Mouse (Mus musculus) midbrain, embryonic 12.5 days (tissue): ENCODE results near the gene Csnk1g1. TPM values are rescaled to one million over a fixed set of nuclear protein-coding genes. Genes with fewer than 3 reads are reported as not detected.

Experiments
- ATAC-seq: fragments of 200-750 bp; cut with Nextera tagmentation; 2 replicates; pipeline ENCODE4 v1.8.0; 2017; ENCODE audit warnings: low read depth, moderate TSS enrichment, moderate library complexity; ENCODE audit not compliant: low FRiP score
- H3K27ac ChIP-seq: fragments of 300-500 bp; sonication (generic); replicated peaks from 2 replicates; pipeline ENCODE4 v1.5.1; 2016; ENCODE audit warnings: mild to moderate bottlenecking
- H3K27me3 ChIP-seq: fragments of 300-500 bp; sonication (generic); 2 replicates; pipeline ENCODE4 v1.6.1; 2016; ENCODE audit warnings: mild to moderate bottlenecking
- H3K36me3 ChIP-seq: fragments of 300-500 bp; sonication (generic); 2 replicates; pipeline ENCODE4 v1.6.1; 2016
- H3K4me1 ChIP-seq: fragments of 300-500 bp; sonication (generic); 2 replicates; pipeline ENCODE4 v1.6.1; 2016
- H3K4me2 ChIP-seq: fragments of 300-500 bp; sonication (generic); replicated peaks from 2 replicates; pipeline ENCODE4 v1.6.1; 2016; ENCODE audit warnings: mild to moderate bottlenecking, moderate library complexity
- H3K4me3 ChIP-seq: fragments of 300-500 bp; sonication (generic); 2 replicates; pipeline ENCODE4 v1.5.1; 2016; ENCODE audit warnings: mild to moderate bottlenecking
- H3K9ac ChIP-seq: fragments of 300-500 bp; sonication (generic); replicated peaks from 2 replicates; pipeline ENCODE4 v1.6.1; 2016; ENCODE audit warnings: mild to moderate bottlenecking, moderate library complexity
- H3K9me3 ChIP-seq: fragments of 300-500 bp; sonication (generic); 2 replicates; pipeline ENCODE4 v1.6.1; 2016; ENCODE audit warnings: mild to moderate bottlenecking
- WGBS: fragments of 180-500 bp; shearing (Covaris S2); methylation state at CpG from one replicate; pipeline ENCODE4 v1.1.7; 2016; 5-methylcytosine and 5-hydroxymethylcytosine counted together
- polyA plus RNA-seq: library from polyadenylated mRNA; unstranded; fragments of >200 nt; fragmentation: Nextera tagmentation; extraction: Ambion mirVana; gene quantifications from 2 replicates; pipeline ENCODE4 v1.2.1, GENCODE M21; 2016

The Csnk1g1 gene
- polyA plus RNA-seq, 1 experiment from 2014 or later: 24.1 TPM

DNA sequence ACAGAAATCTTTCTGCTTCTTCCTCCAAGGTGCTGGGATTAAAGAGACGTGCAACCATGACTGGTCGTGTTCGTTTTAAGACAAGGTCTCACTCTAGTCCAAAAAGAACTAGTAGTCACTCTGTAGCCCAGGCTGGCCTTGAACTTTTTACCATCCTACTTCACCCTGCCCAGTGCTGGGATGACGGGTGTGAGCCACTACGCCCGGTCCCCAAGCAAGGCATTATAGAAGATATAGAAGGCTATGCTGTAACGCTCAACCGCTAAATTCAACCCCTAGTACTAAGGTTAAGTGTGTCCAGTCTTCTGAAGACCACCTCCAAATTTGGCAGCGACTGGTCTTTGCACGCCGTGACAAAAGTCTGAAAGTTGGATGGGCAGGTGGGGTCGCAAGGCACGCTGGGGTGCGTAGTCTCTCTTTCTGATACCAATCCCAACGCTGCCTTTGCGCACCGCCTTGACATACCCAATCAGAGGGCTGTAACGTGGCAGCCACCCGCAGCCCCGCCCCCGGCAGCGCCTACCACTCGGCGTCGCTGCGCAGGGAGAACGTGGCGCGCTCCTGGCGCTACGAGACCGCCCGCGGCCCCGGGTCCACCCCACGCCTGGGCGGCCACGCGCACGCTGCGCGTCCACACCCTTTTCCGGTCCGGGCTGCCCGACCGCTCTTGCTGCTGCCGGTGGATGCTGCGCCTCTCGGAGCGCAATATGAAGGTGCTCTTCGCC lies 151.0 kb downstream of the Csnk1g1 start, which contains the start of gene Ppib:
Ppib (plus strand) TSS at position 640 of the 725 bp plus-strand sequence.
- WGBS: 1% methylated on average over 51 of the region's 51 CpGs
- ATAC-seq: peak; percentile 97
- Histone ChIP-seq H3K27ac (peak within 1 kb of the TSS; percentile 86), H3K4me3 (peak within 1 kb of the TSS; percentile 81), H3K9ac (peak within 1 kb of the TSS; percentile 85), H3K4me1 (peaks cover 18% of the 10 kb centered on the region), H3K4me2 (peak within 1 kb of the TSS; percentile 80), H3K9me3 (no peaks in the 10 kb centered on the region), H3K36me3 (peaks cover 24% of the 10 kb centered on the region), H3K27me3 (no peaks in the 10 kb centered on the region)

DNA sequence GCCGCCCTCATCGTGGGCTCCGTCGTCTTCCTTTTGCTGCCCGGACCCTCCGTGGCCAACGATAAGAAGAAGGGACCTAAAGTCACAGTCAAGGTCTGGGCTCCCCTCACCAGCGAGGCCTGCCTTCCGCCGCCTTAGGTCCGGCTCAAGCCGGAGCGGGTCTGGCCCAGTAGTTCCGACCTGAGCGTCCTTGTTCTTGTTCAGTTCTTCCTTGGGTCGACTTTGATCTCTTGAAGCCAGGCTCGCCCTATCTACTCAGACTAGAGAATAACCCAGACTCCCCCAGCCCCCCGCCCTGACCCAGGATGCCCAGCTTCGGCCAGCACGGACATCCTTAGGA lies 151.6 kb downstream of the Csnk1g1 start:
- under 1% methylated on average over 20 of the region's 20 CpGs for WGBS
- peak overlapping the region; percentile 85 for H3K9ac ChIP-seq
- peak overlapping the region; percentile 81 for H3K4me3 ChIP-seq
- peaks cover 18% of the 10 kb centered on the region for H3K4me1 ChIP-seq
- H3K27ac ChIP-seq: peak overlapping the region; percentile 86
- H3K4me2 ChIP-seq: peak overlapping the region; percentile 80
- ATAC-seq: peak; percentile 76
- H3K27me3 ChIP-seq: no peaks in the 10 kb centered on the region
- H3K36me3 ChIP-seq: peaks cover 28% of the 10 kb centered on the region
- H3K9me3 ChIP-seq: no peaks in the 10 kb centered on the region

DNA sequence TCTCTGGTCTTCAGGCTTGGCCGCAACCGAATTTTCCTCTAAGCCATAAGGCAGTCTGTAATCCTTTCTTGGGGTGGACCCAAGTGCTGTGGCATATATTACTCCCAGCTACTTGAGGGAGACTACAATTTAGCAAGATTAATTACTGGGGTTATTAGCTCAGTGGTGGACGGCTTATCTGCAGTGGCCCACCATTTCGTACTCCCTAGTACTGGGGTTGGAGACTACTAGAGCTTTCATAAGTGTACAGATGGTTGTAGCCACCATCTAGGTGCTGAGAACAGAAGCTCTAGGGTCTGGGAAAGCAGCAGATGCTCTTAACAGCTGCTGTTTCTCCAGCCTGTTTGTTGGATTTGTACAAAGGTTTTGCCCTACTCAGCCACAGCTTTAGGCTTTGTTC lies 152.3 kb downstream of the Csnk1g1 start:
- peaks cover 35% of the 10 kb centered on the region for H3K36me3 ChIP-seq
- H3K27me3 ChIP-seq: 0 out of 2 replicates have a peak, but pooled peaks cover 2% of the 10 kb centered on the region
- peaks cover 18% of the 10 kb centered on the region for H3K4me1 ChIP-seq
- H3K4me2 ChIP-seq: peak overlapping the region; percentile 80
- ATAC-seq: no peak
- peak overlapping the region; percentile 56; the same call in 1 of the 2 replicates for H3K27ac ChIP-seq
- peak overlapping the region; percentile 81 for H3K4me3 ChIP-seq
- peak overlapping the region; percentile 85 for H3K9ac ChIP-seq
- 33% methylated on average over 4 of the region's 4 CpGs for WGBS
- no peaks in the 10 kb centered on the region for H3K9me3 ChIP-seq

DNA sequence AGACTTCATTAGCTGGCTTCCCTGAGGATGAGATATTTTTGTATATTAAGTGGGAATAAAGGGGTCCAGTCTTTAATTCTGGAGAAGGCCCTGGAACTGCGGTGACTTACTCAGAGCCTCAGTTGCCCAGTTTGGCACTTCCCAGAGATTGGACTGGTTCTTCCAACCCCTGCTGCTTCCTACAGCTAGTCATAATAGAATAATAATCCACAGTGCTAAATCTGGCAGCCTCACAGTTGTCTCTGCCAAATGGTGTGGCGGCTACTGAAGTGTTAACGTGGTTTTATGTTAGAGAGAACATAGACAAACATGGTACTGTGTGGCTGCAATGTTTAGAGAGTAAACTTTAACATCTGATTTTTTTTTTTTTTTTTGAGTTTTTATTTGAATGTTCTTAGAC lies 152.9 kb downstream of the Csnk1g1 start:
- peaks cover 42% of the 10 kb centered on the region for H3K36me3 ChIP-seq
- no peaks in the 10 kb centered on the region for H3K9me3 ChIP-seq
- H3K4me1 ChIP-seq: peaks cover 18% of the 10 kb centered on the region
- ATAC-seq: no peak
- WGBS: 88% methylated on average over 3 of the region's 3 CpGs
- peaks cover 9% of the 10 kb centered on the region; the same call in 1 of the 2 replicates for H3K27me3 ChIP-seq
- peak overlapping the region; percentile 80 for H3K4me2 ChIP-seq
- peak overlapping the region; percentile 81 for H3K4me3 ChIP-seq
- H3K27ac ChIP-seq: peak overlapping the region; percentile 56; the same call in 1 of the 2 replicates
- peak overlapping the region; percentile 85; the same call in 1 of the 2 replicates for H3K9ac ChIP-seq

DNA sequence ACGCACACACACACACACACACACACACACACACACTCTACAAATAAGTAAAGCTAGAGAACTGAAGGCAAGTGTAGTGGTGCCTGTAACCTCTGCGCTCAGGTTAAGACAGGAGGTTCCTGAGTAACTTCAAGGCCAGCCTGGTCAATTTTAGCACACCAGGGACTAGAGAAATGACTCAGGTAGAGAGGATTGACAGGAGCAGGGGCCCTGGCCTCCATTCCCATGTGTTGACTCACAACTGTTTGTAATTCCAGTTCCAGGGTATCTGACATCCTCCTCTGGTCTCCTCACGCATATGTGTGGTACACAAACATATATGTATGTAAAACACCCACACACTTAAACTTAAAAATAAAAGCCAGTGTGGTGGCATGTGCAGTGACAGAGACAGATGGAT lies 154.7 kb downstream of the Csnk1g1 start:
- H3K4me2 ChIP-seq: no peak overlapping the region
- H3K4me3 ChIP-seq: no peak overlapping the region
- no peak for ATAC-seq
- peaks cover 49% of the 10 kb centered on the region for H3K36me3 ChIP-seq
- peaks cover 21% of the 10 kb centered on the region for H3K4me1 ChIP-seq
- no peaks in the 10 kb centered on the region for H3K9me3 ChIP-seq
- no peak overlapping the region for H3K27ac ChIP-seq
- 93% methylated on average over 3 of the region's 3 CpGs for WGBS
- no peak overlapping the region for H3K9ac ChIP-seq
- H3K27me3 ChIP-seq: peaks cover 27% of the 10 kb centered on the region

DNA sequence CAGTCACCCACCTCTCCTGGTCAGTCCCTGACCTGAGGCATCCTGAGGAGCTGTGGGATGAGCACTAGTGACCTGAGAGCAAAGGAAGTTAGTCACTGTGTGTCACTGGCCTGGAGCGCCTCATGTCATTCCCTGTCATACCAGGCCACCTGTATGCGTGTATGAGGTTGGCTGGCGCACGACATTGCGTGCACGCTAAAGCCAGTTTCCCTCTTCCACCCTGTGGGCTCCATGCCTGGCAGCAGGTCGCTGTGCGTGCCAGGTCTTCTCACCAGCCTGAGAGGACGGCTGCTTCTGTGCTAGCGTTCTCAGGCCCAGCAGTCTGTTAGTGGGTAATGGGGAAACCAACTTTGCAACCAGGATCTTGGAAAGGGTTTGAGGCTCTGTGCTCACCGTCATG lies 155.6 kb downstream of the Csnk1g1 start:
- no peak overlapping the region for H3K4me2 ChIP-seq
- H3K4me1 ChIP-seq: peaks cover 23% of the 10 kb centered on the region
- H3K27ac ChIP-seq: no peak overlapping the region
- 95% methylated on average over 11 of the region's 11 CpGs for WGBS
- ATAC-seq: no peak
- no peak overlapping the region for H3K9ac ChIP-seq
- H3K27me3 ChIP-seq: peaks cover 36% of the 10 kb centered on the region
- H3K36me3 ChIP-seq: peaks cover 49% of the 10 kb centered on the region
- H3K9me3 ChIP-seq: no peaks in the 10 kb centered on the region
- no peak overlapping the region for H3K4me3 ChIP-seq

DNA sequence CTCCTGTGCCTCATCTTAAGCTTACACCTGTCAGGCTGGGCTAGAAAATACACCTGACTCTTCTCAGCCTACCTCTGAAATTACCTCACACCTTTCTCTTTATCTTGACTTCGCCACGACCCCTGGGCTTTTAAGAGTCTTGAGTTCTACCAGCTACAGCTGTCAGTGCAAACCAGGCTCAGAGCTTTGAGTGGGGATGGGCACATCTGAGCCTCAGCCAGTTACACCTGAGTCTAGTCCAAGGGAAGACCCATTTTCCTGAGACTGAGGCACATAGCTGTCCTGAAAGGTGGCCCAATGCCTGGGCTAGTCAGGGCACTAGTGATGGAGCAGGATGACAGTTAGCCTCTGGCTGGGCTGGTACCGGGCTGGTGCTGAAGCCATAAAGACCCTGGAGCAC lies 158.1 kb downstream of the Csnk1g1 start:
- peaks cover 55% of the 10 kb centered on the region for H3K27me3 ChIP-seq
- no peaks in the 10 kb centered on the region for H3K9me3 ChIP-seq
- no peak overlapping the region for H3K4me3 ChIP-seq
- no peak overlapping the region for H3K9ac ChIP-seq
- H3K4me2 ChIP-seq: no peak overlapping the region
- H3K4me1 ChIP-seq: peaks cover 14% of the 10 kb centered on the region
- ATAC-seq: no peak
- 87% methylated on average over 3 of the region's 3 CpGs for WGBS
- H3K36me3 ChIP-seq: peaks cover 49% of the 10 kb centered on the region
- no peak overlapping the region for H3K27ac ChIP-seq

DNA sequence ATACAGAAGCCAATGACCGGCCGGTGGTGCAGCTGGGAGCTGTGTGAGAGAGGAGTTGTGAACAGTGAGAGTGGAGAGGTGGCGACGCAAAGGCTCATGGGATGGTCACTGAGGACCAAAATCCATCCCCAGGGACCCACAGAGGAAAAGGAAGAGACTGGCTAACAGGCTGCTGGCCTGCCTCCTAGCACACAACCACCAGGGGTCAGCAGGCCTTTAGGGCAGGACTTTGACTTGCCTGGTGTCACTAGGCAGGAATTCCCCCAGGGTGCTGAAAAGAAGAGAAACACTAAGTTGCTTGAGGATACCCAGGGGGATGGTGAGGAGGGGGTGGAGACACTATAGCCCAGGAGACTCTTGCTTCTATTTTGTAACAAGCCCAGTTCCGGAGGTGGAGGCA lies 158.8 kb downstream of the Csnk1g1 start:
- H3K36me3 ChIP-seq: peaks cover 45% of the 10 kb centered on the region
- no peak overlapping the region for H3K4me3 ChIP-seq
- WGBS: 16% methylated on average over 5 of the region's 5 CpGs

DNA sequence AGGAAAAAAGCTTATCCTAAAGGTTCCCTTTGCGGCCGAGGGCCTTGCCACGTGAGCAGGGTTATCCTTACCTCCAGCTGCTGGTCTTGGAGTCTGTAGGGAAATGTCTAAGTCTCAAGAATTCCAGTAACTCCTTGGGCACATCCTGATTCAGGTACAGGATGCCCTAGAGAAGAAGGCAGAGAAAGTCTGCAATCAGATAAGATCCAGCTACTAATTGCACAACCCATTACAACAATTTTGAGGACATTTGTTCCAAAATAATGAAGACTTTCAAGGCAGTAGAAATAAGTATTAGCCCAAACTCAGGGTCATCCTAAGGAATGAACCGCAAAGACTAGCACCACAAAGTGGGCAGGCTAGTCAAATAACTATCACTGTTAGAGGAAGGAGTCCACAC lies 159.3 kb downstream of the Csnk1g1 start:
- Histone ChIP-seq H3K4me3 (no peak overlapping the region), H3K4me1 (peaks cover 14% of the 10 kb centered on the region), H3K9ac (no peak overlapping the region), H3K9me3 (no peaks in the 10 kb centered on the region), H3K27ac (no peak overlapping the region), H3K4me2 (no peak overlapping the region), H3K27me3 (peaks cover 61% of the 10 kb centered on the region), H3K36me3 (peaks cover 40% of the 10 kb centered on the region)
- 60% methylated on average over 4 of the region's 4 CpGs for WGBS
- no peak for ATAC-seq

More for the DNA sequence above, 158.8 kb downstream of the Csnk1g1 start:
- no peak overlapping the region for H3K27ac ChIP-seq
- no peak overlapping the region for H3K4me2 ChIP-seq
- H3K9ac ChIP-seq: no peak overlapping the region
- H3K9me3 ChIP-seq: no peaks in the 10 kb centered on the region
- peaks cover 56% of the 10 kb centered on the region for H3K27me3 ChIP-seq
- peaks cover 14% of the 10 kb centered on the region for H3K4me1 ChIP-seq
- no peak for ATAC-seq

DNA sequence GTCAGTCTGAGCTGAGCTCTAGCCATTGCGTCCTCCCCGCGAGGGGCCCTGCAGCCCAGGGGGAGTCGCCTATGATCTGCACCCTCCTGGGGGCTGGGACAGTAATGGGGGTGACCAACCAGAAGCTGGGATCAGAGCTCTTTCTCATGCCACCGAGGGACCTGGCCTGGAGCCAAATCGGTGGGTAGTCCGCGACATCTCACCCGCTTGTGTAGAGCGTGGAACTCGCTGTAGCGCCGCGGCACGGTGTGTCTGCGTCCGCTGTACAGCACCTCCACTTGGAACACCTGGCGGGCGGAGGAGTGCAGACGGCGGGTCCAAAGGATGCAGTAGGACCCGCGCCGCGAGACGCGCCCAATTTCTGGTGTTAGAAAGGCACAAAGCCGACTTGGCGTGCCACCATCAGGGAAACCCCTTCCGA lies 160.3 kb downstream of the Csnk1g1 start:
- 3% methylated on average over 30 of the region's 30 CpGs for WGBS
- Histone ChIP-seq H3K36me3 (peaks cover 30% of the 10 kb centered on the region), H3K9me3 (no peaks in the 10 kb centered on the region), H3K4me1 (peaks cover 14% of the 10 kb centered on the region), H3K4me3 (peak overlapping the region; percentile 50), H3K27me3 (peaks cover 63% of the 10 kb centered on the region), H3K4me2 (peak overlapping the region; percentile 73), H3K9ac (peak overlapping the region; percentile 63), H3K27ac (no peak overlapping the region)
- peak; percentile 52 for ATAC-seq

DNA sequence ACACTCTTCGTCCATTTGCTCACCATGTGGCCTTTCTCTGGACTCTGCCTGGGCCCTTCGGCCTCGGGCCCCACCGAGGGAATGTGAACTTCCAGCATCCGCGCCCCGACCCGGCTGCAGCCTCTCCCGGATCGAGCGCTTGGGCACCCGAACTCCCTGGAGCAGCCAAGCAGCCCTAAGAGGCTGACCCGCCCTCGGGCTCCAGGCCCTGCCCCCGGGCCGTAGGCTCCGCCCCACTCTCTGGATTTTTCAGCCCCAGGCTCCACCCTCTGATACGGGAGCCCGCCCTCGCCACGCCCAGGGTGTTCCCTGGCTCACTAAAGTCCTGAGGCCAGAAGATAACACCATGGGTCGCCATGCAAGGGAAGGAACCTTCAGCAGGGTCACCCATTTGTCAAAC lies 160.9 kb downstream of the Csnk1g1 start, which contains the start of gene Snx22:
Snx22 (minus strand) TSS at position 137 of the 400 bp plus-strand sequence.
- no peaks in the 10 kb centered on the region for H3K9me3 ChIP-seq
- peak within 1 kb of the TSS; percentile 50 for H3K4me3 ChIP-seq
- 1% methylated on average over 22 of the region's 22 CpGs for WGBS
- H3K27me3 ChIP-seq: peaks cover 63% of the 10 kb centered on the region
- peak within 1 kb of the TSS; percentile 73 for H3K4me2 ChIP-seq
- peaks cover 25% of the 10 kb centered on the region for H3K36me3 ChIP-seq
- H3K4me1 ChIP-seq: peaks cover 14% of the 10 kb centered on the region
- peak within 1 kb of the TSS; percentile 63 for H3K9ac ChIP-seq
- no peak within 1 kb of the TSS for H3K27ac ChIP-seq
- ATAC-seq: peak; percentile 88

DNA sequence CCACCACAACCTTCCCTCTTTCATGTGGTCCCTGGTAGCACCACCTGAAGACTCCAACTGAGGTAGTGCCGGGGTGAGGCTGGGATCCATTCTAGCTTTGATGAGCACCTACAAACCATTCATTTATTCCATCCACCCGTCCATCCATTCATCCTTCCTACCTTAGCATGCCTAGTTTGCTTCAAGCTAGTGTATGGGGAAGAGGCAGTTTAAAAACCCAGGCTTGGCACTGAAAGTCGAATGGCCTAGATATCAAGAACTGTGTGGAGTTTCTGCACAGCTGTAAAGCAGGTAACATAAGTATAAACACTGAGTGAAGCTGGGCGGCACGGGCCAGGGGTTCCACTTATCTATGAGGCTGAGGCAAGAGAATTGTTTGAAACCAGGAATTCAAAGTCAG lies 161.4 kb downstream of the Csnk1g1 start:
- WGBS: 86% methylated on average over 5 of the region's 5 CpGs
- ATAC-seq: no peak; the same call in 1 of the 2 replicates
- H3K27me3 ChIP-seq: peaks cover 63% of the 10 kb centered on the region

More for the DNA sequence above, 161.4 kb downstream of the Csnk1g1 start:
- H3K4me3 ChIP-seq: no peak overlapping the region
- H3K36me3 ChIP-seq: peaks cover 22% of the 10 kb centered on the region
- H3K9me3 ChIP-seq: no peaks in the 10 kb centered on the region
- H3K4me2 ChIP-seq: no peak overlapping the region
- no peak overlapping the region for H3K27ac ChIP-seq
- H3K9ac ChIP-seq: no peak overlapping the region
- peaks cover 14% of the 10 kb centered on the region for H3K4me1 ChIP-seq
